Mouse (Mus musculus) cerebellum, postnatal 4 days (tissue): ENCODE data around the gene Glis3.

ENCODE experiments used
- DNase-seq, 2 experiments: peaks; one replicate each; pipeline ENCODE4 v3.0.0; 2022; ENCODE audit warnings: low spot score in 2 of 2, mixed read lengths in 1 of 2

The Glis3 gene

DNA sequence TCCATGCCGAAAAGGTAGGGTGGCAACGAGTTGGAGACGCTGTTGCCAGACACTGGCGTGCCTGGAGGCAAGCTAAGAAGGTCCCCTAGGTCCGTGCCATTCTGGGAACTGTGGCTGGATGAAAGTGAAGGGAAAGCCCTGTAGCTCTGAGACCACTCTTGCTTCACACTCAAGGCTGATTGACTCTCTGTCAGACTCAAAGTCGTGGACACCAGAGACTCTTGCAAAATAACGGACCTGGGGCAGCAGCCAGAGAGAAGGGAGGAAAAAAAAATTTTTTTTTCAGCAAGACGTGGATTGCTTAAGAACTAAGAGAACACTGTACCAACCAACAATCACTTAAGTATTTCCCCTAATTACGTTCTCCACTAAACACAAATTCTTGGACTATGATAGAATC is 148.1 kb downstream of the Glis3 start:
- no peak for DNase-seq

DNA sequence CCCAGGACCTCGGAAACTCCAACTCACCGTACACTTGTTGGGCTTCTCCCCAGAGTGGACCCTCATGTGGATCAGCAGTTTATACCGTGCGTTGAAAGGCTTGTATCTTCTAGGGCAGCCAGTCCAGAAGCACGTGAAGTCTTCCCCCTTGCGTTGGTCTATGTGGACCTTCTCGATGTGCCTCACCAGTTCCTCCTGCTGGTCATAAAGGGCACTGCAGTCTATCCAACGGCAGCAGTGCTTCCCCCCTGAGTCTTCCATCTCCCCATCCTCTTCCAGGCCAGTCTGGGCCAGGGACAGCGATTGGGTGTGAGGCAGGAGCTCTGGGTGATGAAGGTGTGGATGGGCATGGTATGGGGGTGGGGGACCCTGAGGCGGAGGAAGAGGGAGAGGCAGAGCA is 149.0 kb downstream of the Glis3 start:
- peak in 1 of 2 experiments; percentile 19 for DNase-seq

DNA sequence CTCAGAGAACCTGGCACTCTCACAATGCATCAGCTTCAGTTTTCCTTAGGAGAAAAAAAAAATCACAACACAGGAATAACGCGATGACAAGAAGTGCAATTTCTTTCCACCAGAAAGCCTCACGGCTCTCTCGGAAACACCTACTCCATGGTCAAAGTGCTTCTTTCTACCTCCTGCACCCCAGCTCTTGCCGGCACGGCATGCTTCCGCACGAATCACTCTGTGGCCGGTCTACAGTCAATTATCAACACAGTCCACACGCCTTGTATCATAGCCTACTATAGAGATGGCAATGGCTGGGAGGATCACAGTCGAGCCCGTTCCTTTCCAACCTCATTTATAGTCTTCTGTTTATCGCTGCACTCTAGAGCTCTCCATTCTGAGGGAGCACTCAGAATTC is 150.9 kb downstream of the Glis3 start:
- DNase-seq = no peak

DNA sequence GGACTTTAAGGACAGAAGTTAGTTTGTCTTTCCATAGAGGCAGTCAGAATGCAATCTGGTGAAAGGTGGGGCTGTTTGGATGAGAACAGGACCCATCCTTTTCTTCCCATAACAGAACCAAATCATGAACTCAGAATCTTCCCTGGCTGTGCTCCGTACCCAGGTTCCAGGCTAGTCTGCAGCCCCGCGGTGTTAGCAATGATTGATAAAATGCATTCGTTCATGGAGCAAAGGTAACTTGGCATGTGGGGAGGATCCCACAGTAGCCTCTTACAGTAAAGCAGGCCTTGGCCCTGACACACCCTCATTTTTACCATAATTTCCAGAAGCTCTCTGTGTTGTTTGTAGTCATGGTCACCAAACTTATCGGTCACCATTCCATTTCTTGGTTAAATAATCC is 152.4 kb downstream of the Glis3 start:
- DNase-seq = no peak

GRCm38 (mm10) chr19:28525331-28525730 is 154.5 kb downstream of the Glis3 start:
- DNase-seq = no peak

DNA sequence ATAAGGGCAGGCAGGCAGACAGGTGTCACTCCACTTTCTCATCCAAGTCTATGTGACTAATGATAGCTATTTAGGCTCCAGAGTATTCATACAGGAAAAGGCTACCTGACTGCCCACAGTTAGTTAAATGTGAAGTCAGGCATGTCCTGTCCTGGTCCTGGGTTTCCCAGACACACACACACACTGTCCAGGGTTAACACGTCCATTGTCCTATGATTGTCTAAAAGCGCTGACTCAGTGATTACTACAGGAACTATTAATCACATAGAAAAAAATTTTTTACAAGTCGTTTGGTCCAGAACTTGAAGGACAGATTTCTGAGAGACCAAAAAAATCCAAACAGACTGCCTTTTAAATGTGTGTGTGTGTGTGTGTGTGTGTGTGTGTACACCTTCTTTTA is 157.6 kb downstream of the Glis3 start:
- no peak for DNase-seq

GRCm38 (mm10) chr19:28520761-28521181 is 159.1 kb downstream of the Glis3 start:
- no peak for DNase-seq

- no peak for DNase-seq
These were observed 159.6 kb downstream of the Glis3 start for GRCm38 (mm10) chr19:28520128-28520745.

DNA sequence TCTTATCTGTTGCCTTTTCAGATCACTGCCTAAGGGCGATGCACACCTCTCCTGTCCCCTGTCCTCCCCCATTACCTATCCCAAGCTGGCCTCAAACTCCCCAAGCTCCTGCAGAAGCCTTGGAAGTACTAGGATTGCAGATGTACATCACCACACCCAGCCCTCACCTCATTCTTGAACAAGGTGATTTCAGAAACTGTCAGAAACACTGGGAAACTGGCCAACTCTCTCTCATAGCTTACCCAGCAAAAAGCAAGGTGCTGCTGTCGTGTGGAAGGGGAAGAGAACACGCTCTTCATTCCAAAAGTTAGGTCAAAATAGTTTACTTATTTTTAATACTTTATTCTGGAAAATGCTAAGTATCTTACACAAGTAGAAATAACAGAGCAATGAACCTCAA is 160.6 kb downstream of the Glis3 start:
- no peak for DNase-seq

DNA sequence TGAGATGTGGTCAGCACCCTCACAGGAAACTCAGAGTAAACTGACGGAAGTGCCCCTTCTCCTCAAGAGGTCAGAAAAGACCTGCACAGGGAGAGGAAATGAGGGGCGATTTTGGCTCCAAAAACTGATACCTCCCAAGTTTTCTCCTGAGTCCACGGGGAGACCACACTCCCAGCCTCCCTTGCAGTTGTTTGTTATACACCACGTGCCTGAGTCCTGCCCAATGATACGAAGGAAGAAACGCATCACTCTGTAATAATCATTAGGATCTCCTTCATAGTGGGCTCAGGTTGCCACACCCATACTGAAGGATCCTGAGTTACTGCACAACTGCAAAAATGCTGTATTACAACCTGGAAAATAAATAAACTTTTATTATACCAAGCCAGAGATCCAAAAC is 161.0 kb downstream of the Glis3 start:
- DNase-seq = no peak

DNA sequence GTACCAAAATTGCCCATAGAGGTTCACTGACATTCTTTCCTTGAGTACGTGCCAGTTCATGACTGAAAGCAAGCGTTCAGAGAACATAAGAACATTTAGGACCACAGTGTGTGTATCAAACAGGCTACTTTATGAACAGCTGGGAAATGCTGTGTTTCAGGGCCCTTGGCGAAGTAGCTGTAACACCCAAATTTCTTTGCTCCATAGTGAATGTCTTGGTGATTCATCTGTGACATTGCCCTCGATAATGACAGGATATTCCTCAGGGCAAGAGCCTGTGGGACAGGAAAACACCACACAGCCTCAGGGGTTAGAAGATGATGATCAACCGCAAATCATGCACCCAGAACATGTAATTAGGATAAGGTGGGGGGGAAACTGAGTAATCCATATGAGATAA is 161.6 kb downstream of the Glis3 start:
- DNase-seq = no peak

DNA sequence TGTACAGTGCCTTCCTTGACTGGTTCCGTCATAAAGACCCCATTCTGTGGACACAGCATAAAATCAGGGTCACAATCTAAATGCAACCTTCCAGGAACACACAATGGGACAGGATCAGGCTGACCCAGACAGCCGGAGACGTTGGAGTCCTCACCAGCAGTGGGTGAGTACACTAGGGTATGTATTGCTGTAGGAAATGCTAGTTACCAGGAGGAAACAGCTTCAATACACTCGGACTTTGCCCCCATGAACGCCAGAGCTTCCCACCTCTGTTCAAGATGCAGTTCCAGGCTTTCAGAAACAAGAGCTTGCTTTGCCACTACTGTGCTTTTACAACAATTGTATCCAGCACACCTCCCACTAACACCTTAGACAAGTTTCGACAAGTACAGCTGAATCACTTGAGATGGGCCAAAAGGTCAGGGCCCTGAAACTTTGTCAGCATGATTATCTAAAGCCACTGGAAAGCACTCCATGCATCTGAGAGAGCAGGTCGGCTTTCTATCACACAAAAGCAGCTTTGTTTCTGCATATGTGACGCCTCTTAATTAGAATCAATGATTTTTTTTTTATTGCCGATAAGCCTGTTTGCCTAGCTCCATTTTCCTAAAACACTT is 162.3 kb downstream of the Glis3 start:
- no peak for DNase-seq

GRCm38 (mm10) chr19:28516487-28516886 is 163.4 kb downstream of the Glis3 start:
- no peak for DNase-seq

DNA sequence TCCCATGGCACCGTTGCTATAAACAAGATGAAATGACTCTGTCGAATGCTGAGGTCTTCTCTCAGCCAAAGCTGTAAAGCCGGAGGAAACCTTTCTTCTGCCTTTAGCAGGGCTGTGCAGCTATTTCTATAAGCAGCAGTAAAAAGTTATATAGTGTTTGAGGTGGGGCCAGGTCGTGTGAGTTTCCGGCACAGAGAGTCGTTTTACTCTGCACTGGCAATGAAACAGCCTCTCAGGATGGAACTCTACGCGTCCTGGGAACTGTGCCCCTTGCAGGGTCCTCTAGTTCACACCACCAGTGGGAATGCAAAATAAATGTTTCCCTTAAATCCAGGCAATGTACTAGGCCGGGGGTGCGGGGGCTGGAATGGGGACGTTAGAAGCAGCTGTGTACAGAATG is 167.4 kb downstream of the Glis3 start:
- DNase-seq = no peak

DNA sequence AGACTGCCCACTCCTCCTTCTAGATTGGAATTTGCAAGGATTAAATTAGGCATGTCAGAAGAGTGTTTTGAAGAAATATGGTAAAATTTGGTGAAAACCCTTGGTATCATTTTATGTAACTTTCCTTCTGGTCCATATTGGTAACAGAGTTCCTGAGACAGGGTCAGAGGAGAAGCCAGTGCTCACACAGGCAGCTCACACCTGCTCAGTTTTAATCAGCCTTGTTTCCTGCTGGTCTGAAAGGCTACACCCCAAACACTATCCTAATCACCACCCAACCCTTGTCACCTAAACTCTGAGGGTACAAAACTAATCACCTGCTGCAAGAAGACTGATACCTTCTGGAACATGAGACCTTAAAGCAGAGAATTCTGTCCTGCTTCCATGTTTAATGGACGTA is 168.0 kb downstream of the Glis3 start:
- DNase-seq = no peak

GRCm38 (mm10) chr19:28505376-28505775 is 174.5 kb downstream of the Glis3 start:
- DNase-seq = no peak

GRCm38 (mm10) chr19:28503011-28503410 is 176.9 kb downstream of the Glis3 start:
- DNase-seq = no peak

- DNase-seq = no peak
These were observed 178.9 kb downstream of the Glis3 start for GRCm38 (mm10) chr19:28500975-28501374.

DNA sequence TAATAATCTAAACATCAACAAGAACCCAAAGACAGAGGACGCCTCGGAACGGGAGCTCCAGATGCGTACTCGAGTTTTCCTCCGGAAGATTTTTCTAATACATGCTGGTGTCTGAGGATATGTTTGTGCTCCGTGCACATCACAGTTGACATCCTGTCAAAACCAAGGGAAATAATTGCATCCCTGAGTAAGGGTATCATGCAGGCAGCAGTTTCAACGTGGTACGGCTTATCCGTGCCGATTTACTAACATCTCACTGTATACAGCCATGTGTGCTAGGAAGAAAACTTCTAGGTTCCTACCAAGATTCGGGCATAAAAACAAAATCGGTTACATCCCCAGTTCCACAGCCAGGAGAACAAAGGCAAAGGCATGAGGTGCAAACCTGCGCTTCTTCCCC is 179.4 kb downstream of the Glis3 start:
- no peak for DNase-seq

- no peak for DNase-seq
These were observed 180.1 kb downstream of the Glis3 start for GRCm38 (mm10) chr19:28499786-28500185.

DNA sequence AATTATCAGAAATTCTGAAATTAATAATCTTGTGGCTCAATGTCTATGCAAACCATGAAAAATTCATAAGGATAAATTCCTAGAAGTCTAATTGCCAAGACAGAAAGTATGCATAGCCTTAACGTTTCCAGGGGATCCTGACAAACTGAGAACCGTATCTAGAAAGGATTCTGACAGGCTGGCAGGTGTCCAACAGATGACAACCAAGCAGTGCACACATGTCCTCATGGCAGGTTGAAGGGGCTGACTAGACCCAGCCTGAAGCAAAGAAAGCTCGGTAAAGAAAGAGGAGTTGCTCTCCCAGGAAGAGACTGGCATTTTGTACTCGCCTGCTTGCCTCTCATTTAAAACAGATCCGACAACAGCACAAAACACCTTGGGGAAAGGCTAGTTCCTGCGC is 184.0 kb downstream of the Glis3 start:
- DNase-seq = peak in 1 of 2 experiments; percentile 21

GRCm38 (mm10) chr19:28493605-28494260 is 186.1 kb downstream of the Glis3 start:
- DNase-seq = no peak

GRCm38 (mm10) chr19:28478055-28478454 is 201.8 kb downstream of the Glis3 start:
- no peak for DNase-seq
